Mouse (Mus musculus) cerebellum, postnatal 25 days (tissue): ENCODE measurements around the gene Wdr91.
A peak's percentile ranks its signal among the peaks of the same experiment; 100 is the strongest.

Source experiments
- DNase-seq, 2 experiments: peaks; one replicate each; pipeline ENCODE4 v3.0.0; 2021; ENCODE audit warnings: mixed read lengths in 2 of 2

Gene Wdr91

DNA sequence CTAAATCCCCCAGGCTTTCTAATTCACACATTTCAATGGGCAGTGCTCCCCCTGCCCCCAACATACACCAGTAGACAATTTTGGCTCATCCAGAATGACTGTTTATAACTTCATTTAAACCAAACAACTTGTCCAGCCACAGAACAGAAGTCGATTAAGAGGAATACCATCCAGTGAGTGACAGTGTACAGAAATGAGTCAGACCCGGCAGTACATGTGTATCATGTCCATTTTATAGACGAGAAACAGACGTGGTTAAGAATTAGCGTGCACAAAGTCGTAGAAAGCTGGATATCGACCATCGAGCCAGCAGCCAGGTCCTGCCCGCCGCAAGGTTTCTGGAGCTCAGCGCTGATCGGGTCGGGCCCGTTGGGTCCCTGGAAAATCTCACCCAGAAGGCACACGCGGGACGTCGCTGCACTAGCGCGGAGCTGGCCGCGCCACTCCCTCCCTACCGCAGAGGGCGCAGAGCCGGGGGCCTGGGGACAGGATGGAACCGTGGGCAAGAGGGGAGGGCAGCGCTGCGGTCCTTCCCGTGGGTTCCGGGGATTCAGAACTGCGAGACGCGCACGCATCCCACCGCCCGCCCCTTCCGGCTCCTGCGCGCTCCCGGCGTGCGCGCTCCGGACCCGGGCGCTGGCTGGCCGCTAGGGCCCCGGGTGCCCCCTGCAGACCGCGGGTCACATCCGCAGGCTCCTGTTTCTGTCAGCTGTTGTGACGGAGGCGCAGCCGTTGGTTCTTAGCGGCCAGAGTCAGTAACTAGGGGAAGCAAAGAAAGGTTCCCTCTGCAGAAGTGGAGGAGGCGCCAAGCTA is 33.0 kb downstream of the Wdr91 start, which contains the start of gene Cyren:
Cyren (minus strand) TSS at position 552 of the 813 bp plus-strand sequence.
- DNase-seq: peak; percentile 92 to 95

DNA sequence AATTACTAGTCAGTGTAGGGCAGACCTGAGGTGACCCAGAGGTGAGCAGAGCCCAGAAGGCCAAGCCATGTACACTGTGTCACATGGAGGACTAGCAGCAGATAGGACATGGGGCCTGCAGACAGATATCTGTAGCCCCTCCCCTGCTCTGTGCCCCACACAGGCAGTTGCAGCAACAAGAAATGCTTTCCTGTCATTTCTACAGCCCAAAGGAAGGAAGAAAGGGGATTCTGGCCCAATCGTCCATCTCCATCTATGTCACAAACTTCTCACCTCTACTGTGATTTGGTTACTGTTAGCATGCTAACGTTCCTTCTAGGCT is 33.9 kb downstream of the Wdr91 start:
- no peak for DNase-seq

- DNase-seq: peak in 1 of 2 experiments; percentile 10
Measured at GRCm38 (mm10) chr6:34875966-34876834, 34.5 kb downstream of the Wdr91 start.

- DNase-seq: peak in 1 of 2 experiments; percentile 13
Measured at GRCm38 (mm10) chr6:34875268-34875761, 35.4 kb downstream of the Wdr91 start.

DNA sequence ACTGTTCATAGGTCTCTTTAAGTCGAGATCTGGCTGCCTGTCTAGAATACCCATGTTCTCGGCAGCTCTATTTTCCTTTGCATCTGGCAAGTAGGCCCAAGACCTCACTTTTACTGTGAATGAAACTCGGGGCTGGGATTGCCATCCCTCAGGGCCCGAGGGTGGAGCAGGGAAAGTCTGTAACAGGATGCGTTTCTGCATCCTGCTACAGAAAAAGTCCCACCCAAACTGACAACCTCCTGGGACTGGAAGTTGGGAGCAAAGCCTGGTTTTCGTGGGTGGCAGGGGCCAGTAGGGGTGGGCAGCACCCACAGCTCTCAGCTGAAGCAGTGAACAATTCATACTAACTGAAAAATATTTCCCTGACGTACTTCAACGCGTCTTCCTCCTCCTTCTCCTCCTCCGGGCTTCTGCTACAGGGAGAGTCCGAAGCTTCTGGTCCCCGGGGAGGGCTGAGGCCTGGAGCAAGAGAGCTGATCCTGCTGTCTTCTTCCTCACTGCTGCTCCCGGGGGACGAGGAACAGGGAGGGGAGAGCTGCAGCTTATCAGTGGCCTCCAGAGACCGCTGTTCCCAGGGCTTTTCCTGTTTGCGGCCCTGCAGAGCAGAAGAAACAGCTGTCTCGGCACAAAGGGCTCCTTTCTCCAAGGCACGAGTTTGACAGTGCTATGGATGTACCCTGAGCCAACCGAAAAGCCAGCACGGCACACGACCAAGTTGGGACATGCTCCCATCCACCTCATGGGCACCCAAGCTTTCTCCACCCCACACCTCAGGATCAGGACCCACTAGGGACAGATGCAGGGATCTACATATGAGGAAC is 36.4 kb downstream of the Wdr91 start:
- DNase-seq: peak in 1 of 2 experiments; percentile 1

- no peak for DNase-seq
Measured at GRCm38 (mm10) chr6:34872871-34873270, 37.8 kb downstream of the Wdr91 start.

- DNase-seq: no peak
Measured at GRCm38 (mm10) chr6:34871929-34872328, 38.7 kb downstream of the Wdr91 start.

DNA sequence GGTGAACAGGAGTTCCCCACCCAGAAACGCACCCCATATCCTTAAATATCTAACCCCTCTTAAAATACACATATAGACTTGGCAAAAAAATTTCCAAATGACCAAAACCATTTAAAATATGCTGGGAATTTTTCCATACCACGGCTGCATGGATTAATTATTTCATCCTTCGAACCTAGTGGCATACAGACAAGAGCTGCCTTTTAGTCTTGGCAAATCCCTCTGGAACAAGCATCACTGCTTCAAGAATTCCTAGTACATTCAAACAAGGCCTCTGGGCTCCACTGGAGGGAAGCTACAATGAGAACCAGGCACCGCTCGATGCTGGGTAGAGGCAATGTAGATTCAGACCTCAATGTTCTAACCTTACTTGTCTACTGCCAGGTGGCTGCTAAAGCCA is 40.0 kb downstream of the Wdr91 start:
- no peak for DNase-seq

GRCm38 (mm10) chr6:34870136-34870535 is 40.5 kb downstream of the Wdr91 start:
- no peak for DNase-seq

DNA sequence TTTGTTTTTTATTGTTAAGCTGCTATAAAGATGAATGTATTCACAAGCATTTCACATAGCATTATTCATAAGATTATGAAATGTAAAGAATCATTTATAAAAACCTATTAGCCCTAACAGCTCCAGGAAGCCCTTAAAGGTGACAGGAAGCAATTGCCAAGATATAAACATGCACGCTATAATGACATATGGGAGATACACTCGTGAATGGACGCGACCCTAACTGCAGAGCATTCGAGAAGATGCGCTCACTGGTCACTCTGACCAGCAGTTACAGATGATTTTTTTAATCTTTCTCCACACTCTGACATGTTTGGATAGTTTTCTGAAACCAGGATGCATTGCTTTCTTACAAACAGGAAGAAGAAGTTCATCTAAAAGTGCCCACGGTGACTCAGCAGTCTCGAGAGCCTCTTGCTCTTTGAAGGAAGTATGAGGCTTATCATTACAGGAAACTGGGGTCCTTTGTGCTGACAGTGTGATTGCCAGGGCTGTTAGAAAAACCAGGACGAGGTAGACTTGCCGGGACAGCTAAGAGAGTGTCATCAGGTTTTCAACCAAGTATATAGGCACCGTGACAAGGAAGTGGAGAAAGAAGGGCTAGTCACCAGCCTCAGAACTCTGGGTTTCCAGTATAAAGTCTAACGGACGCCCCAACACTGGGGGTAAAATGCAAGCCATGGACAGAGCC is 41.3 kb downstream of the Wdr91 start:
- no peak for DNase-seq

GRCm38 (mm10) chr6:34868507-34869217 is 42.0 kb downstream of the Wdr91 start:
- DNase-seq: no peak

DNA sequence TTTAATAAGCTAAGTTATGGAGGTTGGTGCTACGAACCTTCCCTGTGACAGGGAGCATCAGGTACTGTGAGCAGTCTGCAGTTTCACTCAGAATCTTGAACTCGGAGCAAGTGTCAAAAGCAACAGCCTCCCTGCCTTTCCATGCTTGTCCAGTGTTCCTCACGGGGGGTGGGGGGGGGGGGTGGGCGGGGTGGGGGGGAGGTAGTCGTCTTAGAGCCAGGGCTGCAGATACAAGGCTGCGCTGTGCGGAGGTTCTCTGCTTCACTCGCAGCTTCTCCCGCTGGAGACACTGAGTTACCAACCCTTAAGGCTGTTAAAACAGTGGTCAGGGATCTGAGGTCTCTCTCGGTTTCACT is 42.7 kb downstream of the Wdr91 start:
- no peak for DNase-seq

DNA sequence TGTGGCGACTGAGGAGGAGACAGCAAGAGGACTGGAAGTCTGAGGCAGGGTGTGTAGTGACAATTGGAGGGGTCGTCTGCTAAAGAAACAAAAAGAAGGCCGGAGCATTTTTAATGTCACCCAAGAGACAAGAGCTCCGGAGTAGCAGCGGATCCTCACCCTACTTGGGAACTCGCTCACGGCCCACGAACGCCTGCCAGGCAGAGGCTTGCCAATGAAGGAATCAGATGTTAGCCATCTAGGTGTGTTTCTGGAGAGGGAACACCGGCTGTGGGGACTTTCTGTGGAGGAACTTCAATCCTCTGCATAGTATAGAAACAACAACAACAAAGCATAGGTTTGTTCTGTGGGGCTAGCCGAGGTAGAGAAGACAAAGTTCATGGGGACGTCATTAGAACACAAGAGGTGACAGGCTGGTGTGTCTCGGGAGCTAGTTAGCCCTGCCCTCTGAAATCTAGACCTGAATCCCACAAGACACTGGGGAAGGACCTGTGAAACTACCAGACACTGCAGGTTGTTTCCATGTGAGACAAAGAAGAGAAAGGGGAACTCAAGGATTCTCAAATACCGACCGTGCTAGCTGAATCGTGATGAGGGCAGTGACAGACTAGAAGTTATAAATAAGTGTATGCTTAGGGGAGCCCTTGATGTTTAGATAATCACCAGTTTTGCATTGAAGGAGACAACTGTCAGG is 43.2 kb downstream of the Wdr91 start:
- no peak for DNase-seq

DNA sequence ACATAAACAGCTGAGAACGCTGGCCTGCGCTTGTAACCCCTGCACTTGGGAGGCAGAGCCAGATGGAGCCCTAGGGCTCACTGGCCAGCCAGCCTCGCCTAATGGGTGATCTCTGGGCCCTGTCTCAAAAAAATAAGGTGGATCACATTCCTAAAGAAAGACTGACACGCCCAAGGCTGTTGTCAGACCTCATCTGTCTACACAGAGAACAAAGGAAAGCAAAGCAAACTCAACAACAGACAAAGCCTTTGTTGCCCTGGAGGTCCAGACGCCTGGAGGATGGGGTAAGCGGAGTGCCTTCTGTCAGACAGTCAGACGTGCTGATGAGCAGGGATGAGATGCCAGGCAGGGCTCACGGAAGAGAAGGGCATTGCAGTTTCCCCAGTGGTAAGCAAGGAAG is 43.9 kb downstream of the Wdr91 start:
- DNase-seq: no peak

DNA sequence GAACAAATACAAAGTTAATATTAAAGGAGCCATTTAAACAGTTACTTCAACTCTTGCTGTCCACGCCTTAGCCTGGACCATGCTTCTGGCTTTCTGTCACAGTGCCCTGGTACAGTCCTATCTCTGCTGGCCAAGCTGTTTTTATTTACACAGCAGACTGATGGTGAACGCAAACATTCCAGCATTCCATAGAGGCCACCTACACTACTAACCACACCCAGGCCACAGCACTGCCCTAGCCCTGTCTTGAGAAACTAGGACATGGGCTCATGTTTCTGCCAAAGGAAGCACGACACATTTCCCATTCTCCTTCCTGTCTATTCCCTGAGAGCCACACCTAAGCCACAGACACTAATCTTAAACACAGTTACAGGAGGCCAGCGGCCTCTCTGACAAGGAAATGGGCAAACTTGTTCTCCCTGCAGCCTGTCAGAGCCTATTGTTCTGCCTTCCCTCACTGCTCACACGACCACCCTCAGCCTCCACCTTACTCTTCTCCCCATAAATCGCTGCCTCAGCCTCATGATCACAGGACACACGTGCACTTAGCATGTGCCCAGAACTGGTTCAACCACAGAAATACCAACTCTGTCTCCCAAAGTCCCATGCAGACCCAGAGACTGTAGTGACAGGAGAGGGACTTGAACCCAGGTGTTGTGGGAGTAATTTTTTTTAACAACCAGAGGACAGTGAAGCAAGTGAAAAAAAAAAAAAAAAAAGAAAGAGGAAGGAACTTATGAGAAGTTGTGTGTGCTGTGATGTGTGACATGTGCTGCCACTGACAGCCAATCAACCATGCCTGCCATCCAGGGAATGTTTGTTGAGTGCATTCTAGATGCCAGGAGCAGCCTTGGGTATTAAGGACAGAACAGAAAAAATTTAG is 44.7 kb downstream of the Wdr91 start:
- no peak for DNase-seq

GRCm38 (mm10) chr6:34865213-34865612 is 45.5 kb downstream of the Wdr91 start:
- no peak for DNase-seq

GRCm38 (mm10) chr6:34863786-34864514 is 46.7 kb downstream of the Wdr91 start:
- no peak for DNase-seq

DNA sequence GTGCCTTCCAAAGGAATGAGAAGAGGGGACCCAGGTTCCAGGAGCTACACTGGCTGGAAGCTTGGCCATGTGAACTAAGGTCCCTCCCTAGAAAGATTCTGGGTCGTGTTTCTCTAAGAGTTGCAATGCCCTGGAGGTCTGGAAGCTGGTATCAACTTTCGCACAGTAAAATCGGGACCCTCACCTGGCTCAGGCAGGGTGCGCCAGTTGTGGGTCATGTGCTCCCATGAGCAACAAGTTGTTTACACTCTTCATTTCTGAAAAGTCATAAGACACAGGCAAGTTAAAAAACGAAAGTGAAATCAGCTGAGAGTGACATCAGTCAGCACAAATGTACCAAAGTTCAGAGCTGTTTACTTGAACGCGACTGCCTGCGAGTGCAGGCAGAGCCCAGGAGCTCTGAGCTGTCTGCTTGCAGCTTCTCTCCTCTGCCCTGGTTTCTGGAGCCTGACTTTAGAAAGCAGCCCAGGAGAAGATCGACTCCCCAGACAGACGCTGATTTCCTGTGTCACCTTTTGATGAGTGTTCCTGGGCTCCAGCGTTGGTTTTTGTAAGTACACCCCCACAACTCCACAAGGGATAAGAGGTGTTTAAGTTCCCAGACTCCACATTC is 47.8 kb downstream of the Wdr91 start, which contains the start of gene Tmem140:
Tmem140 (plus strand) TSS at position 356 of the 613 bp plus-strand sequence.
- DNase-seq: no peak

GRCm38 (mm10) chr6:34862381-34862780 is 48.3 kb downstream of the Wdr91 start:
- no peak for DNase-seq
